ENCODE assay signal across 9 mouse cellular contexts in the genomic region with DNA sequence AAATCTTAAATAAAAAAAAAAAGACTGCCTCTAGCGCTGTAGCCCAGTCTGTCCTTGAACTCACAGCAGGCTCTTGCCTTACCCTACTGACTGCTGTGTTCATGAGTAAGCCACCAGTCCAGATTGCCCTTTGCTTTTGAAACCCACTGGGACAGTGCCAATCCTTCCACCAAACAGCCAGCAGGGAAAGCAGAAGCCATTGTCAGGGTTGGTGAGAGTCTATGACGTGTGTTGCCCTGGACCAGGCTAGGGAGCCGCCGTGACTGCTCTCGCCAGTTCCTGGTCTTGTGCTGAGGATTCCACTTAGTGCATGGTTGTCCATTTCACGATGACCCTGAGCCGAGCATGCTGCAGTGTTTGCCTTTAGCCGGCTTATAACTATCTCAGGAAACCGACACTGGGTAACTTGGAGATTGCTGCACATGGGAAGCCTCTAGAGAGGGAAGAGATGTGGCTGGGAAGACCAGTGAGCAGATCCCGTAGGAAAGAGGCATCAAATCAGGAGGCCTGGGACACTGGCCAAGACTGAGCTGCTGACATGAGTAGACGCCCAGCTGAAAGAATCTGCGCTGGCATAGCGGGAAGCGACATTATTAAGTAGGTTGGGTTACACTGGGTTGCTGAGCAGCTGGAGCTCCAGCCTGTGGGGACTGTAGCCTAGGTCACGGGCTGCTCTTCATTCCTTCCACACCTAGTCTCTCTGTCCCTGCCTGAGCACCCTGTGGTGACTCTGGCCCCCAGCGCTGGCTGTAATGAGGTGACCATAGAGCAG. TPM values are rescaled to one million over a fixed set of nuclear protein-coding genes. Genes with fewer than 3 reads are reported as not detected.
DNase-seq lines count a peak whose midpoint lies in the region; TF ChIP-seq lines count a peak whose summit lies in the region.
"Had no signal": no experiment of that assay in that cellular context is flagged by ENCODE, and none has a peak within 500 bp of the region (broad histone marks: within the 10 kb centered on the region; RNA-seq: fewer than 3 reads in every experiment).

No protein-coding gene starts in this region.

- no peak overlapping the region for H3K4me3 ChIP-seq in lung, adult 2 months (replicated peaks; ENCODE audit: extremely low read depth, low read depth, low read length)
- H3K4me3 ChIP-seq: myocyte had no signal

- no peak for TF ChIP-seq POLR2A in lung, adult 2 months (IDR thresholded peaks at IDR 0.05; ENCODE audit: borderline replicate concordance, extremely low read depth, low read depth, low read length)

- DNase-seq in adrenal gland, adult (ENCODE audit: inconsistent age in 2 of 2, low spot score in 1 of 2) = peak; percentile 85 to 95
- no peak for DNase-seq in adrenal gland, postnatal 4 days (ENCODE audit: low spot score in 2 of 2)
- peak; percentile 51 to 55 for DNase-seq in lung, adult 18-20 months
- no peak for DNase-seq in lung, adult 2 months
- peak; percentile 71 to 80 for DNase-seq in heart, postnatal 14 days
- peak; percentile 46 for DNase-seq in lung, postnatal 25 days (ENCODE audit: low spot score)
- DNase-seq in thymus, postnatal 4 days = no peak
- DNase-seq in thymus, postnatal 14 days = no peak

- no peak for TF ChIP-seq CTCF in lung, adult 2 months (IDR thresholded peaks at IDR 0.05; ENCODE audit: insufficient read depth, low read length)

- H3K4me1 ChIP-seq in lung, adult 2 months (ENCODE audit: control insufficient read depth, insufficient read depth, low read length) = peaks cover 26% of the 10 kb centered on the region

- 45% methylated on average over 16 of the region's 16 CpGs for WGBS in lung, adult 2 months

- intact Hi-C loops in heart, postnatal 14 days (cut with DNase I) = no loop called here

RNA-seq across cellular contexts. Expression of a gene that starts 19.5 kb away (rescaled TPM):
- total RNA-seq in adrenal gland, postnatal 4 days (2021) = 10 to 100 TPM; 52.9 to 54.4 TPM
- polyA plus RNA-seq in lung, adult 2 months (2012; rRNA removed) = 39.9 and 40.4 TPM in 2 replicates
- total RNA-seq in heart, postnatal 14 days (2021) = 10 to 100 TPM; 21.2 to 22.9 TPM

RNA-seq across cellular contexts. Expression of a gene that starts 35.7 kb away (rescaled TPM):
- total RNA-seq in adrenal gland, postnatal 4 days (2021) = 10 to 100 TPM; 36.3 to 39.9 TPM
- polyA plus RNA-seq in lung, adult 2 months (2012; rRNA removed) = 49.1 and 50.3 TPM in 2 replicates
- 10 to 100 TPM; 65.7 to 70.6 TPM for total RNA-seq in heart, postnatal 14 days (2021)

Comparison
In these comparisons a context has a peak if more than half of its experiments do, and no peak if none do; other contexts are left out.
1. DNase-seq: peak in adrenal gland, adult (2 of 2), lung, adult 18-20 months (2 of 2), heart, postnatal 14 days (2 of 2) and lung, postnatal 25 days (single experiment); none in adrenal gland, postnatal 4 days (0 of 2), lung, adult 2 months (single experiment), thymus, postnatal 4 days (single experiment) and thymus, postnatal 14 days (single experiment).